Mouse (Mus musculus): Measurements from ENCODE around the gene Yeats4. TPM values are rescaled to one million over a fixed set of nuclear protein-coding genes. Genes with fewer than 3 reads are reported as not detected.
A peak's percentile ranks its signal among the peaks of the same experiment; 100 is the strongest.

The Yeats4 gene
- polyA plus RNA-seq, 1 experiment from 2014 or later: 82.9 TPM

DNA sequence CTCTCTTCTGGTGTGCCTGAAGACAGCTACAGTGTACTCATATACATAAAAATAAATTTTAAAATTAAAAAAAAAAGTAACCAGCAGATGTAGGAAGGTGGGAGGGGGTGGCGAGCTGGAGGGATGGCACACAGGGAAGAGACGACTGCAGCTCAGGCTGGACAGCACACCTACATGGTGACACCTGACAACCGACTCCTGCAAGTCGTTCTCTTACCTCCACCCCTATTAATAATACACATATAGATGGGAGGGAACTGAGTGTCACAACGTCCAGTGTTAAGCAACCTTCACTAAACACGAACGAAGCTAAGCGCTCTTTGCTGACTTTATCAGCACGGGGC, 577 bp downstream of the Yeats4 start:
- H3K27ac ChIP-seq (ENCODE audit: low read depth, low read length): peak overlapping the region; percentile 100
- H3K9me3 ChIP-seq (ENCODE audit: control insufficient read depth, low read length): no peaks in the 10 kb centered on the region
- H3K4me2 ChIP-seq (ENCODE audit: low read length): peak overlapping the region; percentile 89
- H3K27me3 ChIP-seq (replicated peaks; ENCODE audit: control insufficient read depth, insufficient read depth, low read length): no peaks in the 10 kb centered on the region
- ATAC-seq: peak; percentile 56
- peaks cover 18% of the 10 kb centered on the region for H3K36me3 ChIP-seq (ENCODE audit: control insufficient read depth, insufficient read depth, low read length)
- H3K4me1 ChIP-seq (ENCODE audit: control insufficient read depth, insufficient read depth, low read depth, low read length): peaks cover 10% of the 10 kb centered on the region
- peak overlapping the region; percentile 92 for H3K9ac ChIP-seq (ENCODE audit: low read depth, low read length)
- peak overlapping the region; percentile 77 for H3K4me3 ChIP-seq (ENCODE audit: low read length)
- 0% methylated on average over 9 of the region's 9 CpGs for WGBS

DNA sequence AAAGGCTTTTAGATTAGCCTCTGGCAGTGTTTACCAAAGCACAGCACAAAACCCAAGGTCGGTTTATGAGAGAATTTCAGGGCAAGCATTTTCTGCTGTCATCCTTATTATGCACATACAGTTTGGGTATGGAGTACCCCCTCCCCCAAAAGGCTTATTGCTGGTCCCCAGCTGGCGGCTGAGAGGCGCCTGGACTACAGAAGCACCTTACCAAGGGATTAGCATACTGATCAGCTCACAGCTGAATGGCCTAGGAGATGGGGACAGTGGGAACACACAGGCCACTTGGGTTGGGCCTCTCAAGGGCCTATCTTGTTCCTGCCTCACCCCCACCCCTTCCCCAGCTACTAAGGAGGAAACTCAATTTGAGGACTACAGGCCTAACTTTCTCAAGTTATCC, 1.5 kb downstream of the Yeats4 start:
- Histone ChIP-seq H3K36me3 (ENCODE audit: control insufficient read depth, insufficient read depth, low read length) (peaks cover 26% of the 10 kb centered on the region), H3K27ac (ENCODE audit: low read depth, low read length) (no peak overlapping the region; the same call in 1 of the 2 replicates), H3K4me2 (ENCODE audit: low read length) (peak overlapping the region; percentile 32), H3K27me3 (replicated peaks; ENCODE audit: control insufficient read depth, insufficient read depth, low read length) (no peaks in the 10 kb centered on the region), H3K4me1 (ENCODE audit: control insufficient read depth, insufficient read depth, low read depth, low read length) (peaks cover 10% of the 10 kb centered on the region), H3K9me3 (ENCODE audit: control insufficient read depth, low read length) (no peaks in the 10 kb centered on the region), H3K4me3 (ENCODE audit: low read length) (no peak overlapping the region; the same call in 1 of the 2 replicates), H3K9ac (ENCODE audit: low read depth, low read length) (no peak overlapping the region; the same call in 1 of the 2 replicates)
- WGBS: 54% methylated on average over 3 of the region's 3 CpGs
- ATAC-seq: no peak

DNA sequence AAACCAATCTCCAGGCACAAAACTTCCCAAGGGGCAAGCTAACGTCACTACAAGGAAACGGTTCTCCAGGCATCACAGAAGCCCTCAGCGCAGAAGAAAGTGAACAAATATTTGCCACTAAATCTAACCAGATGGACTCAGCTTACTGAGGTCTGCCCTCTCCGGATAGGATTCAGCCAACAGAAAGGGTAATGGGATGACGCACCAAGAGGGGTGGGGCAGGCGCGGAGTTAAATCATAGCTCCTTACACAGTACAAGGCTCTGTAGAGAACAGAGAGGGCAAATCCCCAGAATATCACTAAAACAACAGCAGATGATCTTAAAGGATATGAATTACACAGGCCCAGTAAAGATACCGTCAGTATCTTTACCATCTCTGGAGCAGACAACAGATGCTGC, 6.0 kb downstream of the Yeats4 start:
- Histone ChIP-seq H3K27ac (ENCODE audit: low read depth, low read length) (no peak overlapping the region), H3K4me1 (ENCODE audit: control insufficient read depth, insufficient read depth, low read depth, low read length) (peaks cover 8% of the 10 kb centered on the region), H3K4me2 (ENCODE audit: low read length) (no peak overlapping the region), H3K4me3 (ENCODE audit: low read length) (no peak overlapping the region), H3K9me3 (ENCODE audit: control insufficient read depth, low read length) (no peaks in the 10 kb centered on the region), H3K36me3 (ENCODE audit: control insufficient read depth, insufficient read depth, low read length) (peaks cover 48% of the 10 kb centered on the region), H3K9ac (ENCODE audit: low read depth, low read length) (no peak overlapping the region), H3K27me3 (replicated peaks; ENCODE audit: control insufficient read depth, insufficient read depth, low read length) (no peaks in the 10 kb centered on the region)
- WGBS: 95% methylated on average over 8 of the region's 8 CpGs
- ATAC-seq: no peak

DNA sequence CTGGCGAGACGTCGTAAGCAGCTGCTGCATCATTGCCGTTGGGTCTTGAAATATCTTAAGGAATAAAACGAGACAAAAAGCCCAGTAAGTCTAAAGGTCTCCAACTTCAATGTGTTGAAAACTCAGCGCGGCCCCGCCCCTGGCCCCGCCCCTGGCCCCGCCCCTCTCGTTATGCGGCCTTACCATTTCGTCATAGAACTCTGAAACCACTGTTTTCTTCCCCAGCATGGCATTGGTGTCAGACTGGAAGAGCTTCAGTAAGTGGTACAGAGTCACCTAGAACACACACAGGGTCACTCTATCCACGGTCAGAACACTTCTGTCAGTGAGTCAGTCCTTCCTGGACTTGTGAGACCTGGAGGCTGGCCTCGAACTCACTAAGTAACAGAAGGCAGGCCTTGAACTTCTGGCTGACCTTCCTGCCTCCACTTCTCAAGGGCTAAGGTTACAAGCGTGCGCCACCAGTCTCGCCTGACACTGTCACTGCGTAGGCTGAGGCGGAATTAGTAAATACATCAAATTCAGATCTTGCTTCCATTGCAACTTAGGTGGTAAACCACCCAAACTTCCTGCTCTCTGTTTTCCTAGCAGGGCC, 7.0 kb downstream of the Yeats4 start:
- peaks cover 51% of the 10 kb centered on the region for H3K36me3 ChIP-seq (ENCODE audit: control insufficient read depth, insufficient read depth, low read length)
- no peak overlapping the region for H3K4me2 ChIP-seq (ENCODE audit: low read length)
- ATAC-seq: no peak
- H3K9ac ChIP-seq (ENCODE audit: low read depth, low read length): no peak overlapping the region
- no peak overlapping the region for H3K27ac ChIP-seq (ENCODE audit: low read depth, low read length)
- no peak overlapping the region for H3K4me3 ChIP-seq (ENCODE audit: low read length)
- H3K27me3 ChIP-seq (replicated peaks; ENCODE audit: control insufficient read depth, insufficient read depth, low read length): no peaks in the 10 kb centered on the region
- H3K9me3 ChIP-seq (ENCODE audit: control insufficient read depth, low read length): no peaks in the 10 kb centered on the region
- H3K4me1 ChIP-seq (ENCODE audit: control insufficient read depth, insufficient read depth, low read depth, low read length): no peaks in the 10 kb centered on the region
- 83% methylated on average over 20 of the region's 20 CpGs for WGBS

DNA sequence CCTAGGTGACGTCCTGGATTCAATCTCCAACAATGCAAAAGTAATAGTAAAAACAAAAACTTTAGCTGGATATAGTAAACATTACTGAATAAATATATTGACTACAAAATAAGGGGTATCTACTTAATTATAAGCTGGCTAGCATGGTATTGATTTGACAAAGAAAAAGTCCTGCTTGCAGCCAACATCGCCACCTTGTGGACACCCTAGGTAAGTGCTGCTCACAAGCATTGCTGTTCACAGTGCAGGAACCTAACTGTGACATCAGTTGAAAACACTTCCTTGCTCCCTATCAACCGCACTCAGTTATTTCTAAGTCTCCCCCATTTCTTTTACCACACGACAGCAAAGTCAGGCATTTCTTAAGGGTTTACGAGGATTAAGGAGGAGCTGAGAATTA, 7.5 kb downstream of the Yeats4 start:
- peak; percentile 28; the same call in 1 of the 2 replicates for ATAC-seq
- H3K27me3 ChIP-seq (replicated peaks; ENCODE audit: control insufficient read depth, insufficient read depth, low read length): no peaks in the 10 kb centered on the region
- peaks cover 49% of the 10 kb centered on the region for H3K36me3 ChIP-seq (ENCODE audit: control insufficient read depth, insufficient read depth, low read length)
- H3K27ac ChIP-seq (ENCODE audit: low read depth, low read length): no peak overlapping the region
- no peaks in the 10 kb centered on the region for H3K9me3 ChIP-seq (ENCODE audit: control insufficient read depth, low read length)
- no peak overlapping the region for H3K4me2 ChIP-seq (ENCODE audit: low read length)
- no peaks in the 10 kb centered on the region for H3K4me1 ChIP-seq (ENCODE audit: control insufficient read depth, insufficient read depth, low read depth, low read length)
- H3K9ac ChIP-seq (ENCODE audit: low read depth, low read length): no peak overlapping the region
- H3K4me3 ChIP-seq (ENCODE audit: low read length): no peak overlapping the region
- WGBS: 67% methylated on average over 5 of the region's 5 CpGs

DNA sequence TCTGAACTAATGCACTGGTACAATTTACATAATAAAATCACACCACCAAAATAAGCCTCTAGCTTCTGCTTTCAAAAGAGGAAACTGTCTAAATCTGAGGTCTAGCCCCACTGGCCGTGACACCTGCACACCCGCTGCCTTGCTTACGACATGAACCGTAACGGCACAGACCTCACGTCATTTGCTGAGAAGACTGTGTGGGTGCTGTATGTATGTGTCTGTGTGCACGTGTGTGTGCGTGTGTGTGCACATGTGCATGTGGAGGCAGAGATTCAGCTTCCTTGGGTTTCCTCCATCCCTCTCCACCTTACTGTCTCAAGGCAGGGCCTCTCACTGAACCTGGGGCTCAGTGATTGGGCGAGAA, 8.2 kb downstream of the Yeats4 start:
- no peak overlapping the region for H3K9ac ChIP-seq (ENCODE audit: low read depth, low read length)
- no peaks in the 10 kb centered on the region for H3K9me3 ChIP-seq (ENCODE audit: control insufficient read depth, low read length)
- H3K27ac ChIP-seq (ENCODE audit: low read depth, low read length): no peak overlapping the region
- H3K27me3 ChIP-seq (replicated peaks; ENCODE audit: control insufficient read depth, insufficient read depth, low read length): no peaks in the 10 kb centered on the region
- H3K4me2 ChIP-seq (ENCODE audit: low read length): no peak overlapping the region
- peaks cover 47% of the 10 kb centered on the region for H3K36me3 ChIP-seq (ENCODE audit: control insufficient read depth, insufficient read depth, low read length)
- no peak overlapping the region for H3K4me3 ChIP-seq (ENCODE audit: low read length)
- no peaks in the 10 kb centered on the region for H3K4me1 ChIP-seq (ENCODE audit: control insufficient read depth, insufficient read depth, low read depth, low read length)
- 94% methylated on average over 9 of the region's 9 CpGs for WGBS
- ATAC-seq: no peak

DNA sequence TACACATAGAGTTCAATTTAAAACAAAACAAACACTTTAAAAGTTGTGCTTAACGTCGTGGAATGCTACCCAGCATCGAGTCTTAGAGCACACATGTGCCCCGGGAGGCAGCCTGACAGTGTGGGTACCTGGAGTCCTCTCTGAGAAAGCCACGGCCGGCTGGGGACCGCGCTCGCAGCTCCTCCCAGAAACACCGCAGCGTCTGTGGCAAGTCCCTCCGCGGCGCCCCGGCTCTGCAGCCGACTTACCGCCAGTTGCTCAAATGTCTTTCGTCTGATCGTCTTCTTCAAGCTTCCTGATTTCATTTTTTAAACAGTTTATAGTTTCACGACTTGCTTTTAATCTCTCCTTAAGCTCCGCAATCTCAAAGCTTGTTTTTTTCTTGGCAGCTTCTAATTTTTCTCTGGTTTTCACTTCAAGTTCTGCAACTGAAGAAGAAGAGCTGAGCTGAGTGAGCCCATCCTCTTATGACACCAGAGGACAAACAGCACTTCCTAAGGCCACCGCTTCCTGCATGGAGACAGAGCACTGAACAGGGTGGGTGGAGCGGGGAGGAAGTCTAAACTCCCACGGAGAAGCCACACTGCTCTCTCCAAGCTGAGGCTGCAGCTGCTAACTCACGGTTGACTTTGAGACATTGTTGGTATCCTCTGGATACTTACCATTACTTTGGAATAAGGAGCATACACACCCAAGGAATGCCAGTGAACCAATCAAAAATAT, 8.7 kb downstream of the Yeats4 start:
- Histone ChIP-seq H3K27me3 (replicated peaks; ENCODE audit: control insufficient read depth, insufficient read depth, low read length) (no peaks in the 10 kb centered on the region), H3K27ac (ENCODE audit: low read depth, low read length) (no peak overlapping the region), H3K9me3 (ENCODE audit: control insufficient read depth, low read length) (no peaks in the 10 kb centered on the region), H3K9ac (ENCODE audit: low read depth, low read length) (no peak overlapping the region), H3K4me1 (ENCODE audit: control insufficient read depth, insufficient read depth, low read depth, low read length) (no peaks in the 10 kb centered on the region), H3K4me2 (ENCODE audit: low read length) (no peak overlapping the region), H3K36me3 (ENCODE audit: control insufficient read depth, insufficient read depth, low read length) (peaks cover 45% of the 10 kb centered on the region), H3K4me3 (ENCODE audit: low read length) (no peak overlapping the region)
- WGBS: 95% methylated on average over 25 of the region's 25 CpGs
- no peak for ATAC-seq

DNA sequence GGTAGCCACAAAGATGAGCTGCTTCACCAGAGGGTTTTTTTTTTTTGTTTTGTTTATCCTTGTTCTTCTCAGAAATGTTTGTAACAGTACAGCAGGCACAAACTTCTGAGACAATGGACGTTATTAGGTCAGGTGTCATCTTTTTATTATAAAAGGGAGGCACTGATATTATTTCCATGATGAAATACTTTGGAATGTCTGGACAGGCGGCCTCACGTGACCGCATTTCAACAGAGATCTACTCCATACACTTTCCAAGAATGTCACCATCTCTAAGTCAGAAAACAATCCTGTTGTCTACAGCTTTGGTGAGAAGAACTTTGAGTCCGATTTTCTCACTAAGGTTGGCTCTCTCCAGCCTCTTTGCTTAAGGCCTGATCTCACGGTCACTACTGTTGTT, 13.3 kb downstream of the Yeats4 start:
- Histone ChIP-seq H3K27ac (ENCODE audit: low read depth, low read length) (no peak overlapping the region), H3K9ac (ENCODE audit: low read depth, low read length) (no peak overlapping the region), H3K4me3 (ENCODE audit: low read length) (no peak overlapping the region), H3K27me3 (replicated peaks; ENCODE audit: control insufficient read depth, insufficient read depth, low read length) (no peaks in the 10 kb centered on the region), H3K4me2 (ENCODE audit: low read length) (no peak overlapping the region), H3K4me1 (ENCODE audit: control insufficient read depth, insufficient read depth, low read depth, low read length) (peaks cover 3% of the 10 kb centered on the region; the same call in 1 of the 2 replicates), H3K36me3 (ENCODE audit: control insufficient read depth, insufficient read depth, low read length) (peaks cover 12% of the 10 kb centered on the region), H3K9me3 (ENCODE audit: control insufficient read depth, low read length) (no peaks in the 10 kb centered on the region)
- no peak for ATAC-seq
- 87% methylated on average over 6 of the region's 6 CpGs for WGBS

DNA sequence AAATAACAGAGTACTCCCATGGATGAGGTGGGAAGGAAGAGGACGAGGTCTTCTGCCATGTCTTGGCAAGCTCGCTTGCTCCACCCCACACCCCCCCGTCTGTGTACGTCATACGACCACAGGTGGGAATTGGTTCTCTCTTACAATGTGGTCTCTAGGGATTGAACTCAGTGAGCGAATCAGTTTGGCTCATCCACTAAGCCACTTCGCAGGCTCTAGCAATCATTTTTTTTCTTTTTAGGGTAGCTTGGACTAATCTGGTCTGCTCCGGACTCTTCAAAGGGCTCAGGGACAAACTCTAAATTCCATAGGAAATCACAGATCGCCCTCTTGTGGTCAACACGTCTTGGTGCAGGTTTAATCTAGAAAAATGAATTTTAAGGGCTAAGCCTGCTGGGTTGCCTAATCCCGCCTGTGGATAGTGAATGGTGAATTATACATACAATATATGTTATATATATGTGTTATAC, 14.8 kb downstream of the Yeats4 start:
- H3K4me2 ChIP-seq (ENCODE audit: low read length): peak overlapping the region; percentile 53
- H3K36me3 ChIP-seq (ENCODE audit: control insufficient read depth, insufficient read depth, low read length): 0 out of 2 replicates have a peak, but pooled peaks cover 3% of the 10 kb centered on the region
- H3K4me3 ChIP-seq (ENCODE audit: low read length): peak overlapping the region; percentile 26
- H3K27ac ChIP-seq (ENCODE audit: low read depth, low read length): no peak overlapping the region
- peak; percentile 71 for ATAC-seq
- WGBS: 8% methylated on average over 11 of the region's 11 CpGs
- H3K9ac ChIP-seq (ENCODE audit: low read depth, low read length): peak overlapping the region; percentile 7; the same call in 1 of the 2 replicates
- H3K27me3 ChIP-seq (replicated peaks; ENCODE audit: control insufficient read depth, insufficient read depth, low read length): no peaks in the 10 kb centered on the region
- no peaks in the 10 kb centered on the region for H3K9me3 ChIP-seq (ENCODE audit: control insufficient read depth, low read length)
- peaks cover 3% of the 10 kb centered on the region; the same call in 1 of the 2 replicates for H3K4me1 ChIP-seq (ENCODE audit: control insufficient read depth, insufficient read depth, low read depth, low read length)
